Mouse (Mus musculus): ENCODE measurements at regions not wholly inside any gene's neighbourhood (a gene's known extent, or its start where the extent isn't known, plus 50 kb on each side); places are given as distances from the start of the nearest gene placed in this dataset.

- intact Hi-C loops (cut with DNase I) = no loop called here
- peak; percentile 25 to 42 for DNase-seq
Measured at GRCm38 (mm10) chr3:104586342-104587175, 51.9 kb upstream of the Slc16a1 start.

GRCm38 (mm10) chr3:104585303-104585702 is 53.2 kb upstream of the Slc16a1 start:
- intact Hi-C loops (cut with DNase I) = no loop called here
- no peak for DNase-seq

GRCm38 (mm10) chr3:104583236-104583635 is 55.2 kb upstream of the Slc16a1 start:
- DNase-seq = no peak
- intact Hi-C loops (cut with DNase I) = no loop called here

- no peak for DNase-seq
- intact Hi-C loops (cut with DNase I) = no loop called here
Measured at GRCm38 (mm10) chr3:104582521-104582920, 55.9 kb upstream of the Slc16a1 start.

- no peak for DNase-seq
- intact Hi-C loops (cut with DNase I) = no loop called here
Measured at GRCm38 (mm10) chr3:104579186-104579585, 59.3 kb upstream of the Slc16a1 start.

- DNase-seq = no peak
- intact Hi-C loops (cut with DNase I) = no loop called here
Measured at GRCm38 (mm10) chr3:104578374-104578773, 60.1 kb upstream of the Slc16a1 start.

GRCm38 (mm10) chr3:104577228-104577927 is 61.1 kb upstream of the Slc16a1 start:
- intact Hi-C loops (cut with DNase I) = no loop called here
- DNase-seq = no peak

- intact Hi-C loops (cut with DNase I) = no loop called here
- no peak for DNase-seq
Measured at GRCm38 (mm10) chr3:104573277-104573940, 61.7 kb upstream of the Lrig2 start.

GRCm38 (mm10) chr3:104571935-104572631 is 60.4 kb upstream of the Lrig2 start:
- no peak for DNase-seq
- intact Hi-C loops (cut with DNase I) = no loop called here

GRCm38 (mm10) chr3:104565423-104566230 is 53.9 kb upstream of the Lrig2 start:
- intact Hi-C loops (cut with DNase I) = no loop called here
- peak; percentile 38 to 46 for DNase-seq

- no peak for DNase-seq
- intact Hi-C loops (cut with DNase I) = no loop called here
Measured at GRCm38 (mm10) chr3:104564857-104565256, 53.1 kb upstream of the Lrig2 start.

GRCm38 (mm10) chr3:104561567-104561966 is 49.8 kb upstream of the Lrig2 start:
- intact Hi-C loops (cut with DNase I) = no loop called here
- DNase-seq = no peak
